Mouse (Mus musculus): ENCODE measurements around the gene Gm20716.

Gene Gm20716

DNA sequence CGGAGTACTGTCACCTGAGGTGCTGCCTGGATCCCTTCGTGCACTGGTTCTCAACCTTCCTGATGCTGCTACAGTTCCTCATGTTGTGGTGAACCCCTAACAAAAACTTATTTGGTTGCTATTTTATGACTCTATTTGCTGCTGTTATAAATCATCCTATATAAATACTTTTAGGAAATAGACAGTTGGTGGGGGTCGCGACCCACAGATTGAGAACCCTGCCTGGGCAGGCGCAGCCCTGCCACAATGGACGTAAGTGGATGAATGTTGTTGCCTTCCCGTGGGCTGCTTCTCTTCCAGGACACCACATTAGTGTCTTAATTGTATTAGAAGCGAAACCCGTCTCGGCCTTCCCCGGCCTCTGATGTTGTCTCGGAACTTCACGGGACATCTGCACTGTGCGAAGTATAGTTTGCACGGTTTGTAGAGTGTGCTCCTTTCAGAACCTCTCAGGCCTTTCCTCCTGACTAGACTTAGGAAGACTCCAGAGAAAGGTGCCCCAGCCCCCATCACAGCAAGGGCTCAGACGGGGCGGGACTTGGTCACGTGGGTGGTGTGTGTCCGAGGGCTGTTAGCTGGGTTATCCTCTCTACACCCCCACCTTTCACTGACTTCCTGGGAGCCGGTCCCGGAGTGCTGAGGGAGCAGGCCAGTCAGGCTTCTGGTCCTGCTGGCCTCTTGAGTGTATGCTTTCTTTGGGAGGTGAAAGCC, 63.3 kb downstream of the Gm20716 start:
- peak; percentile 75 for DNase-seq (ENCODE audit: low read depth, low spot score)

- peak; percentile 59 for DNase-seq (ENCODE audit: low read depth, low spot score)
Measured at GRCm38 (mm10) chr2:168161978-168162377, 68.2 kb downstream of the Gm20716 start.

DNA sequence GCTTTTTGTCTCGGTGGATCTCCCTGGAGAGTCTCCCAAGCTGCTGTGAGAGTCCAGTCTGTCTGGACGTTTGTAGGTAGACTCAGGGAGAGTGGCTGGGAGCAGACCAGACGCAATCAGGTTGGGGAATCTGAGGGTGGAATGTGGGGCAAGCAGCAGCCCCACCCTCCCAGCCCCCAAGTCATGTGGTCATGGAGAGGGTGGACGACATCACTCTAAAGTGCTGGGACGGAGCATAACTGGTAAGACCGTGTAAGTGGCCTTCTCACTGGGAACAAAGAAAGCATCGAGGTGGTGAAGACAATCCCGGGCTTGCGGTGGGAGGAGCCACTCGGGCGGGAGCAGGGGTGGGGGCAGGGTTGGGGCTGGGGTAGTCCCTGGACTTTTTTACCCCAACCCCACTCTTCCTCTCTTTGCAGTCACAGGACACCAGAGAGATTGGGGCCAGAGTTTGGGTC, 68.6 kb downstream of the Gm20716 start:
- peak; percentile 83 for DNase-seq (ENCODE audit: low read depth, low spot score)

GRCm38 (mm10) chr2:168160370-168160930, 69.7 kb downstream of the Gm20716 start:
- peak; percentile 68 for DNase-seq (ENCODE audit: low read depth, low spot score)

- peak; percentile 84 for DNase-seq (ENCODE audit: low read depth, low spot score)
Measured at GRCm38 (mm10) chr2:168158911-168159711, 71.1 kb downstream of the Gm20716 start.

GRCm38 (mm10) chr2:168157974-168158373, 72.2 kb downstream of the Gm20716 start:
- peak; percentile 88 for DNase-seq (ENCODE audit: low read depth, low spot score)

DNA sequence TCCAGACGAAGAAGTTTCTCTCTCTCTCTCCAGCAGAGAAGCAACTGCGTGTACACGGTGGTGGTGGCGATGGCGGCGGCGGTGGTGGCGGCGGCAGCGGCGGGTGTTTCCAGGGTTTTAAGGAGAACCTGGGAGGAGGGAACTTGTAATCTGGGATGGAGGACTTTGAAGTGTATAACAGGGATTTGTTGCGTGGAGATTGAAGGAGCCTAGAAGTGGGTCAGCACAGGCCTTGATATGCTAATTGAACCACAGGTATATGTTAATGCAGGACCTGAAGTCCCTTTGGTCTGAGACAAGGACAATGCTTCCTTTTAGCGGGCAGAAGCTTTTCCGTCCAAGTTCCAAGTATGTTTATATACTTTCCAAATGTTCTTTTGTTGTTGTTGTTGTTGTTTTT, 73.8 kb downstream of the Gm20716 start:
- peak; percentile 65 for DNase-seq (ENCODE audit: low read depth, low spot score)

GRCm38 (mm10) chr2:168155666-168156065, 74.5 kb downstream of the Gm20716 start:
- DNase-seq (ENCODE audit: low read depth, low spot score), result no peak

GRCm38 (mm10) chr2:168154090-168154881, 75.9 kb downstream of the Gm20716 start:
- DNase-seq (ENCODE audit: low read depth, low spot score), result peak; percentile 100

DNA sequence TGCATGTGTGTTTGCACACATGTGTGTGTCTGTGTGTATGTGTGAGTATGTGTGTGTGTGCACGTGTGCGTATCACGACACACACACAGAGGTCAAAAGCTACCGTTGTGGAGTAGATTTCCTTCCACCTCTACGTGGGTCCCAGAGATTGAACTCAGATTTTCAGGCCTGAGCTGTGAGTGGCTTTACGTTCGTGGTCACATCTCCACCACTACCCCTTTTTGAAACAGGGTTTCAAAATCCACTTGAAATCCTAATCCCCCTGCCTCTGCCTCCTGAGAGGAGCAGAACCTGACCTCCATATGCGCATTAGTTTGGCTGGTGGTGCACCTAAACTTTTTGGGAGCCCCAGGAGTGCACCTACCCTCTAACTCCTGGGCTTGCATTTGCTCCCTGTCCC, 80.9 kb downstream of the Gm20716 start:
- no peak for DNase-seq (ENCODE audit: low read depth, low spot score)

- no peak for DNase-seq (ENCODE audit: low read depth, low spot score)
Measured at GRCm38 (mm10) chr2:168147722-168148432, 82.3 kb downstream of the Gm20716 start.

DNA sequence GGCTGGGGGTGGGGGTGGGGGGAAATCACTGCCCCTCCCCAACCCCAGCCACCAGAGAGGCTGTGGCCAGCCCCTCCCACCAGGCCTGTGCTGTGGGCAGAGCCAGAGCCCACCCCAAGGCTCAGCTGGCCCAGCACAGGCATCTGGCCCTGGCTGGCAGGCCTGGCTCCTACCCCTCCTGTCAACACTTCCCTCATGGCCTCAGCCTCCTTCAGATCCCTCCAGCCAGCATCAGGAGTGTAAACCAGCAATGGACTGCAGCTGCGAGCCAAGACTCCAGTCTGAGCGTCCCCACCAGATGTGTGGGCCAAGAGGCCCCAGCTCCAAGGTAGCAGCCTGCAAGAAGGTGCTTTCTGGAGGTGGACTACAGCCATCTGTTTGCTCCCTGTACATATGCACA, 84.7 kb downstream of the Gm20716 start:
- DNase-seq (ENCODE audit: low read depth, low spot score), result no peak

GRCm38 (mm10) chr2:168143794-168144193, 86.4 kb downstream of the Gm20716 start:
- peak; percentile 38 for DNase-seq (ENCODE audit: low read depth, low spot score)

GRCm38 (mm10) chr2:168137161-168137560, 93.0 kb downstream of the Gm20716 start:
- DNase-seq (ENCODE audit: low read depth, low spot score), result no peak
